Mouse (Mus musculus): Measurements from ENCODE around the gene Syde2. TPM values are rescaled to one million over a fixed set of nuclear protein-coding genes. Genes with fewer than 3 reads are reported as not detected.

The Syde2 gene
- polyA plus RNA-seq, 1 experiment from 2014 or later: 2.4 TPM

- Histone ChIP-seq H3K9ac (ENCODE audit: low read depth, low read length) (no peak overlapping the region), H3K36me3 (ENCODE audit: control insufficient read depth, insufficient read depth, low read length) (peaks cover 48% of the 10 kb centered on the region), H3K4me2 (ENCODE audit: low read depth, low read length) (no peak overlapping the region), H3K9me3 (ENCODE audit: control insufficient read depth, low read length) (no peaks in the 10 kb centered on the region), H3K4me1 (ENCODE audit: control insufficient read depth, insufficient read depth, low read length) (peaks cover 9% of the 10 kb centered on the region; the same call in 1 of the 2 replicates), H3K27me3 (replicated peaks; ENCODE audit: control insufficient read depth, insufficient read depth, low read length) (no peaks in the 10 kb centered on the region), H3K27ac (replicated peaks; ENCODE audit: low read depth, low read length) (no peak overlapping the region), H3K4me3 (ENCODE audit: low read depth, low read length) (no peak overlapping the region)
- ATAC-seq (ENCODE audit: low read depth) (no peak), DNase-seq (ENCODE audit: low spot score) (no peak)
- WGBS: 67% methylated on average over 8 of the region's 8 CpGs
These were observed 24.0 kb downstream of the Syde2 start for GRCm38 (mm10) chr3:146011544-146012218.

- Histone ChIP-seq H3K9me3 (ENCODE audit: control insufficient read depth, low read length) (no peaks in the 10 kb centered on the region), H3K27me3 (replicated peaks; ENCODE audit: control insufficient read depth, insufficient read depth, low read length) (no peaks in the 10 kb centered on the region), H3K9ac (ENCODE audit: low read depth, low read length) (no peak overlapping the region), H3K36me3 (ENCODE audit: control insufficient read depth, insufficient read depth, low read length) (peaks cover 45% of the 10 kb centered on the region), H3K4me3 (ENCODE audit: low read depth, low read length) (no peak overlapping the region), H3K27ac (replicated peaks; ENCODE audit: low read depth, low read length) (no peak overlapping the region), H3K4me1 (ENCODE audit: control insufficient read depth, insufficient read depth, low read length) (peaks cover 9% of the 10 kb centered on the region; the same call in 1 of the 2 replicates), H3K4me2 (ENCODE audit: low read depth, low read length) (no peak overlapping the region)
- ATAC-seq (ENCODE audit: low read depth) (no peak), DNase-seq (ENCODE audit: low spot score) (no peak)
- 91% methylated on average over 7 of the region's 7 CpGs for WGBS
These were observed 25.8 kb downstream of the Syde2 start for GRCm38 (mm10) chr3:146013490-146013889.

- DNase-seq (ENCODE audit: low spot score) (no peak), ATAC-seq (ENCODE audit: low read depth) (no peak)
- peaks cover 9% of the 10 kb centered on the region; the same call in 1 of the 2 replicates for H3K4me1 ChIP-seq (ENCODE audit: control insufficient read depth, insufficient read depth, low read length)
- no peak overlapping the region for H3K9ac ChIP-seq (ENCODE audit: low read depth, low read length)
- no peak overlapping the region for H3K27ac ChIP-seq (replicated peaks; ENCODE audit: low read depth, low read length)
- H3K27me3 ChIP-seq (replicated peaks; ENCODE audit: control insufficient read depth, insufficient read depth, low read length): no peaks in the 10 kb centered on the region
- H3K4me3 ChIP-seq (ENCODE audit: low read depth, low read length): no peak overlapping the region
- WGBS: 92% methylated on average over 12 of the region's 12 CpGs
- H3K36me3 ChIP-seq (ENCODE audit: control insufficient read depth, insufficient read depth, low read length): peaks cover 43% of the 10 kb centered on the region
- no peaks in the 10 kb centered on the region for H3K9me3 ChIP-seq (ENCODE audit: control insufficient read depth, low read length)
- H3K4me2 ChIP-seq (ENCODE audit: low read depth, low read length): no peak overlapping the region
These were observed 26.7 kb downstream of the Syde2 start for GRCm38 (mm10) chr3:146014321-146014720.

GRCm38 (mm10) chr3:146016979-146017378, 29.3 kb downstream of the Syde2 start:
- DNase-seq (ENCODE audit: low spot score): no peak
- no peaks in the 10 kb centered on the region for H3K9me3 ChIP-seq (ENCODE audit: control insufficient read depth, low read length)
- H3K36me3 ChIP-seq (ENCODE audit: control insufficient read depth, insufficient read depth, low read length): peaks cover 47% of the 10 kb centered on the region
- no peak overlapping the region for H3K4me2 ChIP-seq (ENCODE audit: low read depth, low read length)
- ATAC-seq (ENCODE audit: low read depth): no peak
- no peaks in the 10 kb centered on the region for H3K27me3 ChIP-seq (replicated peaks; ENCODE audit: control insufficient read depth, insufficient read depth, low read length)
- 91% methylated on average over 13 of the region's 13 CpGs for WGBS
- no peak overlapping the region for H3K9ac ChIP-seq (ENCODE audit: low read depth, low read length)
- H3K4me1 ChIP-seq (ENCODE audit: control insufficient read depth, insufficient read depth, low read length): no peaks in the 10 kb centered on the region
- H3K4me3 ChIP-seq (ENCODE audit: low read depth, low read length): no peak overlapping the region
- no peak overlapping the region for H3K27ac ChIP-seq (replicated peaks; ENCODE audit: low read depth, low read length)

- H3K4me3 ChIP-seq (ENCODE audit: low read depth, low read length): no peak overlapping the region
- no peaks in the 10 kb centered on the region for H3K27me3 ChIP-seq (replicated peaks; ENCODE audit: control insufficient read depth, insufficient read depth, low read length)
- H3K27ac ChIP-seq (replicated peaks; ENCODE audit: low read depth, low read length): no peak overlapping the region
- no peak overlapping the region for H3K9ac ChIP-seq (ENCODE audit: low read depth, low read length)
- H3K4me1 ChIP-seq (ENCODE audit: control insufficient read depth, insufficient read depth, low read length): no peaks in the 10 kb centered on the region
- no peaks in the 10 kb centered on the region for H3K9me3 ChIP-seq (ENCODE audit: control insufficient read depth, low read length)
- DNase-seq (ENCODE audit: low spot score) (no peak), ATAC-seq (ENCODE audit: low read depth) (no peak)
- H3K36me3 ChIP-seq (ENCODE audit: control insufficient read depth, insufficient read depth, low read length): peaks cover 52% of the 10 kb centered on the region
- WGBS: 68% methylated on average over 9 of the region's 9 CpGs
- no peak overlapping the region for H3K4me2 ChIP-seq (ENCODE audit: low read depth, low read length)
These were observed 29.9 kb downstream of the Syde2 start for GRCm38 (mm10) chr3:146017521-146017920.

GRCm38 (mm10) chr3:146022232-146022631, 34.6 kb downstream of the Syde2 start:
- no peak for DNase-seq (ENCODE audit: low spot score)
- no peak overlapping the region for H3K4me2 ChIP-seq (ENCODE audit: low read depth, low read length)
- 84% methylated on average over 9 of the region's 9 CpGs for WGBS

GRCm38 (mm10) chr3:146024746-146025145, 37.1 kb downstream of the Syde2 start:
- DNase-seq (ENCODE audit: low spot score): no peak
- Histone ChIP-seq H3K36me3 (ENCODE audit: control insufficient read depth, insufficient read depth, low read length) (peaks cover 7% of the 10 kb centered on the region; the same call in 1 of the 2 replicates), H3K27ac (replicated peaks; ENCODE audit: low read depth, low read length) (no peak overlapping the region), H3K4me1 (ENCODE audit: control insufficient read depth, insufficient read depth, low read length) (no peaks in the 10 kb centered on the region), H3K27me3 (replicated peaks; ENCODE audit: control insufficient read depth, insufficient read depth, low read length) (no peaks in the 10 kb centered on the region), H3K4me3 (ENCODE audit: low read depth, low read length) (no peak overlapping the region), H3K4me2 (ENCODE audit: low read depth, low read length) (no peak overlapping the region), H3K9me3 (ENCODE audit: control insufficient read depth, low read length) (no peaks in the 10 kb centered on the region), H3K9ac (ENCODE audit: low read depth, low read length) (no peak overlapping the region)
- WGBS: 82% methylated on average over 7 of the region's 7 CpGs
- no peak for ATAC-seq (ENCODE audit: low read depth)

More at GRCm38 (mm10) chr3:146022232-146022631, 34.6 kb downstream of the Syde2 start:
- ATAC-seq (ENCODE audit: low read depth): no peak
- no peak overlapping the region for H3K4me3 ChIP-seq (ENCODE audit: low read depth, low read length)
- no peak overlapping the region for H3K9ac ChIP-seq (ENCODE audit: low read depth, low read length)
- H3K27ac ChIP-seq (replicated peaks; ENCODE audit: low read depth, low read length): no peak overlapping the region
- no peaks in the 10 kb centered on the region for H3K9me3 ChIP-seq (ENCODE audit: control insufficient read depth, low read length)
- no peaks in the 10 kb centered on the region for H3K27me3 ChIP-seq (replicated peaks; ENCODE audit: control insufficient read depth, insufficient read depth, low read length)
- H3K36me3 ChIP-seq (ENCODE audit: control insufficient read depth, insufficient read depth, low read length): peaks cover 14% of the 10 kb centered on the region; the same call in 1 of the 2 replicates
- H3K4me1 ChIP-seq (ENCODE audit: control insufficient read depth, insufficient read depth, low read length): no peaks in the 10 kb centered on the region

- H3K9me3 ChIP-seq (ENCODE audit: control insufficient read depth, low read length): no peaks in the 10 kb centered on the region
- H3K4me1 ChIP-seq (ENCODE audit: control insufficient read depth, insufficient read depth, low read length): no peaks in the 10 kb centered on the region
- WGBS: 92% methylated on average over 6 of the region's 6 CpGs
- no peaks in the 10 kb centered on the region for H3K27me3 ChIP-seq (replicated peaks; ENCODE audit: control insufficient read depth, insufficient read depth, low read length)
- no peak overlapping the region for H3K9ac ChIP-seq (ENCODE audit: low read depth, low read length)
- no peak for ATAC-seq (ENCODE audit: low read depth)
- no peak for DNase-seq (ENCODE audit: low spot score)
- H3K4me2 ChIP-seq (ENCODE audit: low read depth, low read length): no peak overlapping the region
- no peak overlapping the region for H3K4me3 ChIP-seq (ENCODE audit: low read depth, low read length)
- peaks cover 5% of the 10 kb centered on the region; the same call in 1 of the 2 replicates for H3K36me3 ChIP-seq (ENCODE audit: control insufficient read depth, insufficient read depth, low read length)
- no peak overlapping the region for H3K27ac ChIP-seq (replicated peaks; ENCODE audit: low read depth, low read length)
These were observed 37.8 kb downstream of the Syde2 start for GRCm38 (mm10) chr3:146025499-146025898.

GRCm38 (mm10) chr3:146027116-146027515, 39.4 kb downstream of the Syde2 start:
- H3K9me3 ChIP-seq (ENCODE audit: control insufficient read depth, low read length): no peaks in the 10 kb centered on the region
- WGBS: 43% methylated on average over 6 of the region's 6 CpGs
- no peak overlapping the region for H3K9ac ChIP-seq (ENCODE audit: low read depth, low read length)
- DNase-seq (ENCODE audit: low spot score): no peak
- H3K27ac ChIP-seq (replicated peaks; ENCODE audit: low read depth, low read length): no peak overlapping the region
- H3K27me3 ChIP-seq (replicated peaks; ENCODE audit: control insufficient read depth, insufficient read depth, low read length): no peaks in the 10 kb centered on the region
- H3K36me3 ChIP-seq (ENCODE audit: control insufficient read depth, insufficient read depth, low read length): peaks cover 3% of the 10 kb centered on the region; the same call in 1 of the 2 replicates
- no peak overlapping the region for H3K4me2 ChIP-seq (ENCODE audit: low read depth, low read length)
- no peak overlapping the region for H3K4me3 ChIP-seq (ENCODE audit: low read depth, low read length)
- no peaks in the 10 kb centered on the region for H3K4me1 ChIP-seq (ENCODE audit: control insufficient read depth, insufficient read depth, low read length)
- ATAC-seq (ENCODE audit: low read depth): no peak

All from embryonic facial prominence, embryonic 14.5 days (tissue).